Mouse (Mus musculus) lung, embryonic 15.5 days (tissue): ENCODE results near the gene Ccdc134. TPM values are rescaled to one million over a fixed set of nuclear protein-coding genes. Genes with fewer than 3 reads are reported as not detected.
"Not testable (repeated sequence)": the region's sequence is repeated elsewhere in the genome, so short reads cannot be mapped to it uniquely, and the experiment has no call there.

Source experiments
- ATAC-seq: fragments of 200-750 bp; cut with Nextera tagmentation; 2 replicates; pipeline ENCODE4 v1.8.0; 2017; ENCODE audit warnings: moderate number of reproducible peaks, borderline replicate concordance; ENCODE audit not compliant: low FRiP score, low TSS enrichment; ENCODE audit errors: extremely low read depth
- H3K27ac ChIP-seq: fragments of 300-500 bp; sonication (generic); 2 replicates; pipeline ENCODE4 v1.5.1; 2015; ENCODE audit warnings: moderate library complexity, mild to moderate bottlenecking, inconsistent platforms
- H3K27me3 ChIP-seq: fragments of 300-500 bp; sonication (generic); 2 replicates; pipeline ENCODE4 v1.6.1; 2015; ENCODE audit warnings: inconsistent platforms
- H3K36me3 ChIP-seq: fragments of 300-500 bp; sonication (generic); 2 replicates; pipeline ENCODE4 v1.6.1; 2015; ENCODE audit warnings: inconsistent platforms
- H3K4me1 ChIP-seq: fragments of 300-500 bp; sonication (generic); 2 replicates; pipeline ENCODE4 v1.6.1; 2015; ENCODE audit warnings: inconsistent platforms
- H3K4me2 ChIP-seq: fragments of 300-500 bp; sonication (generic); 2 replicates; pipeline ENCODE4 v1.6.1; 2015; ENCODE audit warnings: inconsistent platforms, mild to moderate bottlenecking, moderate library complexity
- H3K4me3 ChIP-seq: fragments of 300-500 bp; sonication (generic); 2 replicates; pipeline ENCODE4 v1.5.1; 2015; ENCODE audit warnings: mild to moderate bottlenecking, inconsistent platforms
- H3K9ac ChIP-seq: fragments of 300-500 bp; sonication (generic); 2 replicates; pipeline ENCODE4 v1.6.1; 2015; ENCODE audit warnings: inconsistent platforms
- H3K9me3 ChIP-seq: fragments of 300-500 bp; sonication (generic); 2 replicates; pipeline ENCODE4 v1.6.1; 2016; ENCODE audit warnings: inconsistent platforms
- WGBS: fragments of 180-500 bp; shearing (Covaris S2); methylation state at CpG from one replicate; pipeline ENCODE4 v1.1.7; 2015; 5-methylcytosine and 5-hydroxymethylcytosine counted together
- polyA plus RNA-seq: library from polyadenylated mRNA; unstranded; fragments of >200 nt; fragmentation: Nextera tagmentation; extraction: Ambion mirVana; gene quantifications from 2 replicates; pipeline ENCODE4 v1.2.1, GENCODE M21; 2015

Ccdc134 gene
- polyA plus RNA-seq, result 19.4 and 20.9 TPM in 2 replicates

GRCm38 (mm10) chr15:82127426-82128374 lies at the start of gene Ccdc134:
Gene Ccdc134 (plus strand): TSS chr15:82127922.
- H3K27ac ChIP-seq, result peak within 1 kb of the TSS; percentile 76
- peak; percentile 99 for ATAC-seq
- peaks cover 16% of the 10 kb centered on the region; the same call in 1 of the 2 replicates for H3K4me1 ChIP-seq
- H3K27me3 ChIP-seq, result 0 out of 2 replicates have a peak, but pooled peaks cover 6% of the 10 kb centered on the region
- no peaks in the 10 kb centered on the region for H3K36me3 ChIP-seq
- H3K4me3 ChIP-seq, result peak within 1 kb of the TSS; percentile 70
- peak within 1 kb of the TSS; percentile 58 for H3K9ac ChIP-seq
- H3K9me3 ChIP-seq, result no peaks in the 10 kb centered on the region
- WGBS, result 1% methylated on average over 74 of the region's 74 CpGs
- H3K4me2 ChIP-seq, result peak within 1 kb of the TSS; percentile 93

- ATAC-seq, result no peak
- no peaks in the 10 kb centered on the region for H3K36me3 ChIP-seq
- H3K27ac ChIP-seq, result no peak overlapping the region
- WGBS, result 45% methylated on average over 10 of the region's 10 CpGs
- H3K9ac ChIP-seq, result no peak overlapping the region
- H3K4me2 ChIP-seq, result no peak overlapping the region
- H3K27me3 ChIP-seq, result no peaks in the 10 kb centered on the region
- H3K4me3 ChIP-seq, result no peak overlapping the region
- no peaks in the 10 kb centered on the region for H3K4me1 ChIP-seq
- H3K9me3 ChIP-seq, result no peaks in the 10 kb centered on the region
These were observed 47.8 kb upstream of the Ccdc134 start for GRCm38 (mm10) chr15:82079883-82080282.

- no peaks in the 10 kb centered on the region for H3K27me3 ChIP-seq
- H3K4me3 ChIP-seq, result no peak overlapping the region
- H3K27ac ChIP-seq, result no peak overlapping the region
- no peaks in the 10 kb centered on the region for H3K9me3 ChIP-seq
- WGBS, result 21% methylated on average over 7 of the region's 7 CpGs
- no peak overlapping the region for H3K4me2 ChIP-seq
- H3K4me1 ChIP-seq, result no peaks in the 10 kb centered on the region
- H3K36me3 ChIP-seq, result no peaks in the 10 kb centered on the region
- no peak for ATAC-seq
- H3K9ac ChIP-seq, result no peak overlapping the region
These were observed 46.6 kb upstream of the Ccdc134 start for GRCm38 (mm10) chr15:82081161-82081560.

- no peak for ATAC-seq
- no peaks in the 10 kb centered on the region for H3K9me3 ChIP-seq
- H3K9ac ChIP-seq, result no peak overlapping the region
- no peak overlapping the region for H3K27ac ChIP-seq
- peaks cover 5% of the 10 kb centered on the region; the same call in 1 of the 2 replicates for H3K27me3 ChIP-seq
- no peaks in the 10 kb centered on the region for H3K36me3 ChIP-seq
- 70% methylated on average over 9 of the region's 9 CpGs for WGBS
- H3K4me3 ChIP-seq, result no peak overlapping the region
- no peaks in the 10 kb centered on the region for H3K4me1 ChIP-seq
- no peak overlapping the region for H3K4me2 ChIP-seq
These were observed 42.1 kb upstream of the Ccdc134 start for GRCm38 (mm10) chr15:82085606-82086005.

- no peak for ATAC-seq
- Histone ChIP-seq H3K4me1 (no peaks in the 10 kb centered on the region), H3K9ac (no peak overlapping the region), H3K36me3 (no peaks in the 10 kb centered on the region), H3K27me3 (peaks cover 5% of the 10 kb centered on the region; the same call in 1 of the 2 replicates), H3K9me3 (no peaks in the 10 kb centered on the region), H3K27ac (no peak overlapping the region), H3K4me3 (no peak overlapping the region), H3K4me2 (no peak overlapping the region)
- 69% methylated on average over 12 of the region's 12 CpGs for WGBS
These were observed 41.6 kb upstream of the Ccdc134 start for GRCm38 (mm10) chr15:82086131-82086530.

- H3K9me3 ChIP-seq, result no peaks in the 10 kb centered on the region
- H3K4me1 ChIP-seq, result no peaks in the 10 kb centered on the region
- ATAC-seq, result no peak
- 15% methylated on average over 9 of the region's 10 CpGs for WGBS
- H3K4me3 ChIP-seq, result no peak overlapping the region
- H3K4me2 ChIP-seq, result no peak overlapping the region
- peaks cover 5% of the 10 kb centered on the region; the same call in 1 of the 2 replicates for H3K27me3 ChIP-seq
- no peak overlapping the region for H3K27ac ChIP-seq
- no peaks in the 10 kb centered on the region for H3K36me3 ChIP-seq
- H3K9ac ChIP-seq, result no peak overlapping the region
These were observed 40.5 kb upstream of the Ccdc134 start for GRCm38 (mm10) chr15:82087266-82087665.

GRCm38 (mm10) chr15:82091061-82091460 lies 36.7 kb upstream of the Ccdc134 start:
- H3K4me3 ChIP-seq, result no peak overlapping the region
- WGBS, result 66% methylated on average over 7 of the region's 7 CpGs
- no peak overlapping the region for H3K27ac ChIP-seq

GRCm38 (mm10) chr15:82106953-82107555 lies 20.7 kb upstream of the Ccdc134 start:
- H3K4me3 ChIP-seq, result no peak overlapping the region
- no peaks in the 10 kb centered on the region for H3K27me3 ChIP-seq
- WGBS, result 20% methylated on average over 8 of the region's 8 CpGs
- no peak overlapping the region for H3K4me2 ChIP-seq
- no peaks in the 10 kb centered on the region for H3K9me3 ChIP-seq
- no peak overlapping the region for H3K27ac ChIP-seq
- ATAC-seq, result no peak
- no peaks in the 10 kb centered on the region for H3K4me1 ChIP-seq
- no peak overlapping the region for H3K9ac ChIP-seq
- no peaks in the 10 kb centered on the region for H3K36me3 ChIP-seq

More at GRCm38 (mm10) chr15:82091061-82091460, 36.7 kb upstream of the Ccdc134 start:
- Histone ChIP-seq H3K27me3 (peaks cover 5% of the 10 kb centered on the region; the same call in 1 of the 2 replicates), H3K4me1 (no peaks in the 10 kb centered on the region), H3K9me3 (no peaks in the 10 kb centered on the region), H3K36me3 (no peaks in the 10 kb centered on the region), H3K4me2 (no peak overlapping the region), H3K9ac (no peak overlapping the region)
- ATAC-seq, result no peak

GRCm38 (mm10) chr15:82120544-82120943 lies 7.2 kb upstream of the Ccdc134 start:
- Histone ChIP-seq H3K9me3 (no peaks in the 10 kb centered on the region), H3K27me3 (0 out of 2 replicates have a peak, but pooled peaks cover 6% of the 10 kb centered on the region), H3K27ac (no peak overlapping the region), H3K36me3 (no peaks in the 10 kb centered on the region), H3K4me1 (no peaks in the 10 kb centered on the region), H3K4me2 (no peak overlapping the region), H3K4me3 (no peak overlapping the region), H3K9ac (no peak overlapping the region)
- WGBS, result 73% methylated on average over 8 of the region's 8 CpGs
- ATAC-seq, result no peak

- ATAC-seq, H3K9ac ChIP-seq, H3K9me3 ChIP-seq, H3K4me3 ChIP-seq, H3K27ac ChIP-seq, H3K36me3 ChIP-seq, H3K27me3 ChIP-seq: not testable (repeated sequence)
- peaks cover 16% of the 10 kb centered on the region; the same call in 1 of the 2 replicates for H3K4me1 ChIP-seq
- H3K4me2 ChIP-seq, result peak overlapping the region; percentile 93
- WGBS, result 85% methylated on average over 4 of the region's 4 CpGs
These were observed 1.0 kb upstream of the Ccdc134 start for GRCm38 (mm10) chr15:82126690-82127089.

GRCm38 (mm10) chr15:82128398-82128797 lies 676 bp downstream of the Ccdc134 start:
- no peak for ATAC-seq
- no peaks in the 10 kb centered on the region for H3K9me3 ChIP-seq

More at GRCm38 (mm10) chr15:82128398-82128797, 676 bp downstream of the Ccdc134 start:
- Histone ChIP-seq H3K9ac (peak overlapping the region; percentile 58), H3K4me1 (peaks cover 16% of the 10 kb centered on the region; the same call in 1 of the 2 replicates), H3K27ac (peak overlapping the region; percentile 76; the same call in 1 of the 2 replicates), H3K4me3 (peak overlapping the region; percentile 70), H3K4me2 (peak overlapping the region; percentile 93), H3K27me3 (0 out of 2 replicates have a peak, but pooled peaks cover 4% of the 10 kb centered on the region), H3K36me3 (no peaks in the 10 kb centered on the region)
- 2% methylated on average over 5 of the region's 5 CpGs for WGBS
